Mouse (Mus musculus) left cerebral cortex, adult 11 months (tissue): ENCODE results near the gene Sorbs2.
A peak's percentile ranks its signal among the peaks of the same experiment; 100 is the strongest.

Experiments used
- DNase-seq: peaks from one replicate; pipeline ENCODE4 v3.0.0; 2022; ENCODE audit warnings: low spot score

Sorbs2 gene

GRCm38 (mm10) chr8:45621576-45622178 lies 114.1 kb downstream of the Sorbs2 start:
- no peak for DNase-seq

DNA sequence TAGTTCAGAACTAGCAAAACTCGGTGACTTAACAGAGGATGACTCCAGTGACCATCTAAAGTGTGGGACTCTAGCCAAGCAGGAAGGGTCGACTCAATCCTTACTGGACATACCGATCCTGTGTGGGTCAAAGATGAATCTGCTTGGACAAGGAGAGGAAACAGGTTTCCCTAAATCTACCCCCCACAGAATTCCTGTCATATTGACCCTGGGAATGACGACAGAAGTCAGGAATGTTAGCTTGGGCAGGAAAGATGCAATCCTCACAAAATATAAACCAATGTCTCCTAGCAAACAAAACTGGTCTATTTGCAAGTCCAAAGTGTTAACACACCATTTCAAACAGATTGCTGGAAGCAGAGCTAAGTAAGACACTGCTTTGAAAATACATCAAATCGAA lies 118.8 kb downstream of the Sorbs2 start:
- no peak for DNase-seq

DNA sequence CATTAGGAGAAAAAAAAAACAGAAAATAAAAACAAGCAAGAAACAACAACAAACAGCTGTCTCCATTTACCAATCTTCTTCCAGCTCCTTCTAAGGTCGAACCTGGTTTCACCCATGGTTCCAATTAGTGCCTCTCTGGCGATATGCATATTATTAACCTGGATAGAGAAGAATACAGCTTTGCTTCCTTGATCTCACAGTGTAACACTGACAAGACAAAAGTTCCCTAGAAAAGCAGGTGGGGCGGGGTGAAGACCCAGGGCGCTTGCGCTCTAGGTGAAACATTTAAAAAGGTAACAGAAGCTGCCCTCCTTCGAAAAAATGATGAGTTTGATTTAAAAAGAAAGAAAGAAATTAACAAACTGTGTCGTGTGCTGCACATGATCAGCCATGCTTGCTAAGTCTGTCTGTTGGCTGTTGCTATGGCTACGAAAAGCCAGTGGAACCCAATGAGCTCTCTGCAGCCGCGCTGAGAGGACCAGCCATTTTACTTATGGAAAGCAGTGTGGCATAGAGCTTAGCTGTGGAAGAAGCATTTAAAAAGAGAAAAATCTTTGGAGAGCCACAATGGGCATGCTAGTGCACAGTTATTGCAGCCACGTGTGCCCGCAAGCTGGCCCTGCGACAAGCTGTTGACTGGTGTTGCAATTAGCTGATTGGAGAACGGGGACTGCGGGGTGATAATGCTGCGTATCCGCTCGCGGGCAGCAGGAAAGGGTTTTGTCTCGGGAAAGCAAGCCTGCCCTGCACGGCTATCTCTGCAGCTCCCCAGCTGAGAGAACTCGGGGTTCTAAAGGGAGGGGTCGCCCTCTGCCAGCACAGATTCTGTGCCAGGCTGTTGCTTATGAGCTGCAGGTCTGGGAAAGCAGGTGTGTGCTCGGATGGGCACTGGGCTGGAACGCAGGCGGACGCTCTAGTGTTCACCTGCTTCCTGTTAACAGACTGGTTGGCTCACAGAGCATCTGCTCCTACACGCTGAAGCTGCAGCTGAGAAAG lies 120.0 kb downstream of the Sorbs2 start:
- peak; percentile 76 for DNase-seq

GRCm38 (mm10) chr8:45628421-45629065 lies 121.0 kb downstream of the Sorbs2 start:
- DNase-seq, result no peak

DNA sequence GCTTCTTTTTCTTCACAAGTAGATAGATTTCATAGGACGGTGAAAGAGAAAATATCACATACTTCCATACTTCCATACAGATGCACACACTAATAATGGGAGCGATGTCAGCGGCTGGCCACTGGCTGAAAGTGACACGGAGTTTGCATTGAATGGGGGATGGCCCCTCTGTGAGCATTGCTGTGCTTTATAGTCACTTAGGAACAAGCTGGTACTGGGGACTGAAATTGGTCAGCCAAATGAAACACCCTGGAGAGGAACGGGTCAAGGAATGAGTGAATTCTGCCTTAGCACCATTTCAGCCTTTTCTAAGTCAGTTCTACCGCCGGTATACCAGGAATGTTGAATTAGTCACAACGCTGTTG lies 121.5 kb downstream of the Sorbs2 start:
- no peak for DNase-seq

DNA sequence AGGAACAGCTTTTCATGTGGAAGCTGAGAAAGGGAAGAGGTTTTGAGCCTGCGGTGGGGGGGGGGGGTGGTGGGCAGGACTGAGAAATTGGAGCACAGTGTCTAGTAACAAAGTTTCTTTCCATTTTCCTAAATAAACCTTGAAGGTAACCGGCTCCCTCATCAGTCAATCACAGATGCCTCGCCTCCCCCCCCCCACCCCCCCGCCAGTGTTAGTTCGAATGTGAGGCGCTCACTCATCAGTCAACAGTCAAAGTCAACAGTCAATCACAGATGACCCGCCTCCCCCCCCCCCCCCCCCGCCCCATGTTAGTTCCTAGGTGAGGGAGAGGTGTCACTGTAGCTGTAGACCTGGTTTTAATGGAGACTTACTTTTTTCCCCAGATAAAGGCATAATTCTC lies 123.4 kb downstream of the Sorbs2 start:
- no peak for DNase-seq

DNA sequence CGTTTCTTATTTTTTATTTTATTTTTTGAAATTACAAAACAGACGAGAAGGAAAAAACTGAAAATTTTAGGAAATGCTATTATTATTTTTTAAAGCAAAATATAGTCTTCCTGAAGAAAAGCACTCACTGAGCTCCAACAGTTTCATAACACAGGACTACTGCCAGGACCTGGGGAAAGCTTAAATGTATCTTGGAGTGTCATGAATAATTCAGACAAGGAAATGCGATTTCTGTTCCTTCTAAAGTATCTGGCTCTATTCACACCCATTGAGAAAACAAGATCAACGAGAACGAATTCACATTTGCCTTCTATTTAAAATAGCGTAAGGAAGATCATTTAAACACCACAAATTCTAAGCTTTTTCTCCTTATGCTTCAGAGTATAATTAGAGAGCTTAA lies 127.6 kb downstream of the Sorbs2 start:
- no peak for DNase-seq

- no peak for DNase-seq
Measured at GRCm38 (mm10) chr8:45637745-45638144, 130.2 kb downstream of the Sorbs2 start.

DNA sequence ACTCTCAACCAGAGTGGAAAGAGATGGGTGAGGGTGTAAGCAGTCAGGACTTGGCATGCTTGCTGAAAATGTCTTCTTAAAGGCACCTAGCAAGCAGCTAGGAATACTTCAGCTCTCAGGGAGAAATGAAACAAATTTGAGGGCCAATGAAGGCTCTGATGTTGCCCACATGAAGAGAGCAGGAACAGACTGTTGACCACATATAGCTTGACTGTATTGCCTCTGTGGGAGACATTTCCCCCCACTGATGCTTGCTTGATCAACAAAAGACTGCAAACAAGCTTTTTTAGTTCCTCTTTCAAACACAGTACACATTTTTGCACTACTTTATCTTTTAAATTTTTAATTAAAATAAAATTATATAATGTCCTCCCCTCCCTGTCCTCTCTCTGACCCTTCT lies 131.9 kb downstream of the Sorbs2 start:
- no peak for DNase-seq

GRCm38 (mm10) chr8:45644651-45645050 lies 137.1 kb downstream of the Sorbs2 start:
- no peak for DNase-seq

DNA sequence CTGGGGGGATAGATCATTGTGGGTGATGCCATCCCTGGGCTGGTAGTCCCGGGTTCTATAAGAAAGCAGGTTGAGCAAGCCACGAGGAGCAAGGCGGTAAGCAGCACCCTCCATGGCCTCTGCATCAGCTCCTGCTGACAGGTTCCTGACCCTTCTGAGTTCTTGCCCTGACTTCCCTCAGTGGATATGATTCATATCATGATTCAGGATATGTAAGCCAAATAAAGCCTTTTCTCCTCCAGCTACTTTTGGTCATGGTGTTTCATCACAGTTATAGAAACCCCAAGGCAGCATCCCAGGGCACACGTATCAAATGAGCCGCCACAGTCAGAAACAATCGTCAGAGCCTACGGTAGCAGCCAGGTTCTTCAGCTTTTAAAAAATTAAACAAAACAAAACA lies 141.5 kb downstream of the Sorbs2 start:
- DNase-seq, result no peak

DNA sequence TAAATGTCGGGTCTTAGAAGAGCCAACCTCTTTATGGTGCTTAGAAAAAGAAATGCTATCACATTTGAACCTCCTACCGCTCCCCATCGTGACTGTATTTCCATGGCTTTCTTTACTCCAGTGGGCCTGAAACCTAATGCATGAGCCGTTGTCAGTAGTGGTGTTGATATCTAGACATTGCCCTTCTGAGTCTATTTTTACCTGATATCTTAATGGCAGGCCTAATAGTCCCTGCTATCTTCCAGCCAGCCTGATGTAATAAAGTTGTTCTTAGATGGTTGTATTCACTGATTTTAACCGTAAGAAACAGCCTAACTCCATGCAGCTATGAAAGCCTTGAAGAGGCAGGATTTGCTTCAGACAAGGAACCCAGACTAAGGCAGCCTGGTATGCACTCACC lies 142.4 kb downstream of the Sorbs2 start:
- DNase-seq, result no peak

GRCm38 (mm10) chr8:45658021-45658420 lies 150.4 kb downstream of the Sorbs2 start:
- DNase-seq, result no peak

DNA sequence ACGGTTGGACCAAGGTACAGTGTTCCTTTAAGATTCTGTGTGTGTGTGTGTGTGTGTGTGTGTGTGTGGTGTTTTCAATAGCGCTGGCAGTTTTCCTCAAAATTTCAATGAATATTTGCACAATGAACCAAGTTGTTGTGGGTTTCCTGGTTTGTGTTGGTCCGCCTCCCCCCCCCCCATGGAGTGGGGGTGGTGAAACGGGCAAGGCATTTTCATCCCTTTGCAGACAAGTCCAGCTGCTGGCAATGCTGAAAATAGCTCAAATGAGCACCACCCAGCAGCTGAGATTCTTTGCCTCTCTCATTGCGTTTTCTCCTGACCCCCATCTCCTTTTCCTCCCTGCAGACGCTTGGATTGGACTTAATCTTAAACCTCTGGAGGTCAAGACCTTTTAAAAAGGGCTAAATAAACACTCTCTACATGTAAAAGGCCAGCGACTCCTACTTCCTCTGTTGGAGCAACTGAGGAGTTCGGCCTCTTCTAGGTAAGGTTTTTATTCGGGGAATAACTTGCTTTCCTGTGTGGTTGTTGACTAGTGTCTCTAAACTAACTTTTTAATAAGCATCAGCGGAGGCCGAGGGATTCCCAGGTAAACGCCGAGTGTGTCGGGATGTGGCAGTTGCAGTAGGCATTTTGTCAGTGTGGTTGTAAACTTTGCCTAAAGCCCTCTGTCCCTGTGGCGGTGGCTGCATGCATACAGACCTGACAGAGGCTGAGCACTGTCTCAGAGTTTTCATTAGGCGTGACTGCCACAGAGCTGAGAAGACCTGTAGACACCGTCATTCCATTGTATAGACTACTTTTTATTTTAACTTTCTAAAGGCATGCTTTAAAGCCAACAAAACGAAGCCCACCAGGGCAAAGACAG lies 151.1 kb downstream of the Sorbs2 start:
- DNase-seq, result no peak

GRCm38 (mm10) chr8:45659473-45659872 lies 151.9 kb downstream of the Sorbs2 start:
- DNase-seq, result no peak

DNA sequence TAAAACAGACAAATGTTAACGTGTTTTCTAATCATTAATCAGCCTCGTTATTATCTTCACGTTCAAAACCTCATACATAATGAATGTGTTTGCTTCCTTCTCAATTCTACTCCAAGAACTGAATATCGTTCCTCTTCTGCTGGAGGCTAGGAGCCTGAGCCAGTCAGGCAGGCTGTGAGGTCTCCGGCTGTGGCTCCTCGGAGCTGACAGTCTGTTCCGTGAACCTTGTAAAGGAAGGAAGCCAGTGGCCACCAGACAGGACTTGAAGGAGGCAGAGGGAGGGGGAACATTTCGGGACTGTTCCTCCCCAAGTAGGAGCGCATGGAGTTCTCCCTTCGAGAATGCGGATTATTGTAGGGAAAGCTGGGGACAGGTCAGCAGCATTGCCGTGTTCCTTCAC lies 153.0 kb downstream of the Sorbs2 start:
- DNase-seq, result no peak

DNA sequence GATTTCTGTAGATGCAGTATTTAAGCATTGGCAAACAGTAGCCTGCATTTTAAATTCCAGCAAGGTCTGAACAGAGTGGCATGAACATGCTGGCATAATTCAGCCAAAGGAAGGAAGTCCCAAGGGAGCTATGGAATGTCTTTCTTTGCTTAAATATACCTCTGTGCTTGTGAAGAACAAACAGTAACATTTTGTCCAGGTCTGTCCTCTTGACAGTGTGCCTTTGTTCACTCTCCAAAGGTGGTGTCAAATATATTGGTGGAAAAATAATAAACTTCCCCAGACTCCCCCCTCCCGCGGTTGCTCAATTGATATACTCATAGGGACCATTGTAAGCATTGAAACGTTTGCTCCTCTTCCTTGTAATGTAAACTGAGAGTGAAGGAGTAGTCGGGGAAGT lies 154.0 kb downstream of the Sorbs2 start:
- no peak for DNase-seq

DNA sequence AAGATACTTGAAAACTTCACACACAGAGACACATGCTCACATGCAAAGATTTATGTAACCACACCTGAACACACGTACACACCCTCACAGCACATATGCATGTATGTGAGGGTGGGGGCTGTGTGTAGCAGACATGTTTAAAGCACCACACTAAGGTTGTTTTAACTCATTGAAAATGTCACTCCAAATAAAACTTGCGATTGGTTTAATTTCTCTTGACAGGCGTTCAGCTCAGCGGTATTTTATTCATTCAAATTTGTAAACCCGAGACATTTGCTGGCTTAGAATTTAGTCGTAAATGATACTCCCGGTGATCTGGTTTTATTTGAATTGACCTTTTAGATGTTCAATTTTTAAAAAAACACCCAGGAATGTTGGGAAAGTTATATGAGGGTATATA lies 158.6 kb downstream of the Sorbs2 start:
- DNase-seq, result no peak

DNA sequence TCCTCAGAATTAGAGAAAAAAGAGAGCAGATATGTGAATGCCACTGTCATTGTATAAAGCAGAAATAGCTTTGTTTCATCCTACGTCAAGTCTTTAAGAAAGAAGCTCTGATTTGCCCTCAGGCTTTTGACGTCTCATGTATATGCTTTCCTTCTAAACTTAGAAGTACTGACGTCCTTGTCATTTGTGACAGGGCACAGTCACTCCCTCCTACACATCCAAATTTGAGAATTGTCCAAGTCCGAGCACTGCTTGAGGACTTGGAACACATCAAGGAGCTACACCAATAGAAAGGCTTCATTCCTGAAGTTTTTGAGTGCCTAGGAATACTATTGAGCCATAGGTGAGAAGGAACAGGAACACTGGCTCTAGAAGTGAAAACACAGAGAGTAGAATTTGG lies 165.6 kb downstream of the Sorbs2 start:
- no peak for DNase-seq

DNA sequence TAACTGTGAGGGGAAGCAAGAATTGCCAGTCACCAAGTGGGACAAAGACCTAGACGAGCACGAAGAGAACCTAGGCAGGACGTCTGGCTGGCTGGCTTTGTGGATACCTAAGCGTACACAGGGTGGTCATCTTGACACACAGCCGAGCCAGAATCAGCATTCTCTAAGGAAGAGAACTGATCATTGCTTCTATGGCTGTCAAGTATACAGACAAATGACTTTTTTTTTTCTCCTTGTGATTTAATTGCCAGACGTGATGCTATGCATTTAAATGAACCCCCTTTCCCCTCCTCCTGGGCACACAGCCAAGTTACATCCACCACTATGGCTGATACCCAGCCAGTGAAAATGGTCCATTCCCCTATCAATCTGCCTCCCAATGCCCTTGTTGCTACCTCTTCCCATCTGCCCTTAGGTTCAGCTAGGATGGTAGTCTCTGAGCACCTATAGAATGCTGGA lies 168.3 kb downstream of the Sorbs2 start:
- DNase-seq, result no peak

DNA sequence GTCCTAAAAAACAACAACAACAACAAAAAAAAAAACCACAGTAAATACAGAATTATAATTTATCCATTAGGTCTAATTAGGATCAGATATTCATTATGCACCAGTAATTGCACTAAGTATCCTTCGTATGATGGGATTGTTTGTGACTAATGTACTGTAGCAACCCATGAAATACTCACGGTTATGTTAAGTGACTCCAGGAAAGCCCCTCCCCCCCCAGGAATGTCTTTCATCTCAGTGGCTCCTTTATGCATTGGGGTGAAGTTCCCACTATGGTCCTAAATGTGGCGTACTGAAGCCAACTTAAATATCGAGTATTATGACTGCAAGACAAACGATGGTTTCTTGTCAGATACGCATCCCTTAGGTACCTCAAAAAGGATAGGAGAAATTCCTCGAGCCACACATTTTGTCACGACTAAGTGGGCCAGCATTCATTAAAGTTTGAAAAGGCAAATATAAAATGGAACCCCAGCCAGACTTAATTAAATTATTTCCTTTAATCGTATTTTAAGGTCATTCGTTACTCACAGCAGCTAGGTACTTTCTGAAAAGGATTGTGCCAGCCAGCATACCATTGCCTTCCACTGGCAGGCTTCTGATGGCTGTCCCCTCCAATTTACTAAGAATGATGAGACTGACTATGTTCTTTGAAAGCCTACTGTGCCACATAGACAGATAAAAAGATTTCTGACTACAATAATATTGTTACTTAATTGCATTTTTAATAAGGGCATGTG lies 169.7 kb downstream of the Sorbs2 start:
- DNase-seq, result no peak
